Mouse (Mus musculus): Measurements from ENCODE around the gene Gstm4.

GRCm38 (mm10) chr3:108048306-108048705 is 3.6 kb upstream of the Gstm4 start:
- no peak for TF ChIP-seq CTCF (IDR thresholded peaks at IDR 0.05; ENCODE audit: extremely low read depth, insufficient read depth, low read length)
- TF ChIP-seq POLR2A (IDR thresholded peaks at IDR 0.05; ENCODE audit: extremely low read depth, insufficient read depth, low read length): no peak

Measured in cortical plate, adult 2 months (tissue).